Mouse (Mus musculus): Measurements from ENCODE around the gene Ephb6.

DNA sequence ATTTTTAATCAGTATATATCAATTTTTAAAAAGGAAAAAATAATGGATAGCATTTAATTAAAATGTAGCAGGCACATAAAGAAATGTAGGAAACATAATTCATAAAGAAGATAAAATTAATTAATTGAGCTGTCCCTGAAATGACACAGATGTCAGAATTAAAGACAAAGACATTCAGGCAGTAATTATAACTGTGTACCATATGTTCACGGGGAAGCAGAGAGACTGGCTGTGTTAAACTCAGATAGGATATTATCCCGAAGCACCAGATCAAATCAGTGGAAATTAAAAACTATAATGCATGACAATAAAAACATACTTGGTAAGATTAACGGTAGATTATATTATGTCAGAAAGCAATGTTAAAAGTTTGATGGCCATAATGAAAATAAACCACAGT is 36.2 kb upstream of the Ephb6 start:
- no peak for TF ChIP-seq CTCF (conservative IDR thresholded peaks at IDR 0.05; ENCODE audit: low read length)
- TF ChIP-seq POU5F1 (IDR thresholded peaks at IDR 0.05; ENCODE audit: borderline replicate concordance, low read length), result no peak
- TF ChIP-seq NANOG (IDR thresholded peaks at IDR 0.05; ENCODE audit: borderline replicate concordance, low read length), result no peak
